Mouse (Mus musculus): ENCODE measurements around the gene Cyp2d10. TPM values are rescaled to one million over a fixed set of nuclear protein-coding genes. Genes with fewer than 3 reads are reported as not detected.
"Not testable (repeated sequence)": the region's sequence is repeated elsewhere in the genome, so short reads cannot be mapped to it uniquely, and the experiment has no call there.

The Cyp2d10 gene
- polyA plus RNA-seq, 1 experiment from 2014 or later, result not detected

DNA sequence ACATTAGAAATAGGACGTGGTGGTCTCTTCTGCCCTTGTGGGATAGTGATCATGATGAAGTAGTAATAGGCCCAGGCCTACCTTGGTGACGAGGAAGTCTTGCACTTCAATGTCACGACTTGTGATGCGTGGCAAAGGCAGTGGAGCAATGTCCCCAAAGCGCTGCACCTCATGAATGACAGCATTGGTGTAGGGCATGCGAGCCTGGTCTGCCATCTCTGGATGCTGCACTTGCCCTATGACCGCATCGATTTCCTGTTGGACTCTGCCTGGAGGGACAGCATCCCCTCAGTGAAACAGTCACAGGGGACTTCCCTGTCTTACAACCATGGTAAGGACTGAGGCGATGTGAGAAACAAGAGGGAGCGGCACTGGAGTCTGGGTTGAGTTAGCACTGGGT is 17.1 kb downstream of the Cyp2d10 start:
- not testable (repeated sequence) for H3K4me1 ChIP-seq (replicated peaks); ATAC-seq (ENCODE audit: low read depth); H3K27me3 ChIP-seq; H3K9ac ChIP-seq; H3K4me3 ChIP-seq; H3K9me3 ChIP-seq; H3K27ac ChIP-seq (replicated peaks); H3K4me2 ChIP-seq; H3K36me3 ChIP-seq
- 91% methylated on average over 10 of the region's 10 CpGs for WGBS

DNA sequence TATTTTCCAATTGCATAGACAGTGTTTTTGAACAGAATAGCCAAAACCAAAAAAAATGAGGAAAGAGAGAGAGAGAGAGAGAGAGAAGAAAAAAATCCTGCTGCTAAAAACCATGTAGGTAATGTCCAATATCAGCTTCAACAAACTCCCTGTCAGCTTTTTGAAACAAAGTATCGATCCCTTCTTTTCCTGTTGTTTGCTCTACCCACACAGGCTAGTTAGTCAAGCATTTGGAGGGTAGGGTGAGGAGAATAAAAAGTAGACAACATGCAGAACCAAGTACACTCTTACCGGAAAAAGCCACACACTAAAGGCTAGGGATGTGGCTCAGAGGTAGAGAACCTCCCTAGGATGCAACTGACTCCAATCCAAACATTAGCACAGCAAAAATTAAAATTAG is 21.3 kb downstream of the Cyp2d10 start:
- Histone ChIP-seq H3K9me3 (no peaks in the 10 kb centered on the region), H3K4me1 (replicated peaks) (peaks cover 3% of the 10 kb centered on the region), H3K4me2 (no peak overlapping the region), H3K4me3 (no peak overlapping the region), H3K9ac (no peak overlapping the region), H3K27me3 (no peaks in the 10 kb centered on the region; the same call in 1 of the 2 replicates), H3K36me3 (no peaks in the 10 kb centered on the region), H3K27ac (replicated peaks) (no peak overlapping the region)
- WGBS, result 92% methylated on average over 2 of the region's 2 CpGs
- ATAC-seq (ENCODE audit: low read depth), result no peak

DNA sequence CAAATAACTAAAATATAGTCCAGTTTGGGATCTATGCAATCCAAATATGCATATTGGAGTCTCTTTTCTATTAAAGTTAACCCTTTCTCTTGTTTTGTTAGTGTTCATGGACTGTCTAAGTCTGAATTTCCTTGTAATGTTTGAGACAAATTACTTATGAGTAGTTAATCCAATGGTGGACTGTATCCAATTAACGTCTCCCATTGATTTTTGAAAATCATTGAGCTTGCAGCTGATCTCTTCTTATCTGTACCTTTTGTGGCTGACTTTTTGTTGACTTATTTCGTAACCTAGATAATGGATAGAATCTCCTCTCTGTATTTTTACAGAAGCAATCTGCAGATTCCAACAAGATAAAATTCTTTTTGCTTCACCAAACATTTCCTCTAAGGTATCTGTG is 24.6 kb downstream of the Cyp2d10 start:
- Histone ChIP-seq H3K9me3 (no peaks in the 10 kb centered on the region), H3K4me2 (no peak overlapping the region), H3K4me3 (no peak overlapping the region), H3K9ac (no peak overlapping the region), H3K27me3 (no peaks in the 10 kb centered on the region; the same call in 1 of the 2 replicates), H3K27ac (replicated peaks) (no peak overlapping the region), H3K36me3 (no peaks in the 10 kb centered on the region), H3K4me1 (replicated peaks) (peaks cover 12% of the 10 kb centered on the region)
- ATAC-seq (ENCODE audit: low read depth), result no peak
- 94% methylated on average over 2 of the region's 2 CpGs for WGBS

DNA sequence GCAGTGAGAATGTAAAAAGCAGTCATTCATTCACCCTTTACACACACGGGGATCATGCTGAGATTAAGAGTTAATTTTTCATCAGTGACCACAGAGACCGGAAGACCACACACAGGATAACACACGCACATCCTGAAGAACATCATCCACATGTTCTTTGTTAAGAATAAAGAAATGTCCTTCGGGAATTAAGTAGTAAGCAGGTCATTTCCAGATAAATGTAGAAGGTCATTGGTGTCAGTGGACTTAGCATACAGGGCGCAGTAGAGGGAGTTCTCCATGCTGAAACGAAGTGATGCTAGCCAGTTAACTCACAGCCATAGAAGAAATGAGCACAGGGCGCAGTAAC is 26.3 kb downstream of the Cyp2d10 start:
- Histone ChIP-seq H3K27ac (replicated peaks) (no peak overlapping the region), H3K9ac (peak overlapping the region; percentile 63), H3K4me2 (peak overlapping the region; percentile 56), H3K9me3 (no peaks in the 10 kb centered on the region), H3K36me3 (no peaks in the 10 kb centered on the region), H3K27me3 (no peaks in the 10 kb centered on the region; the same call in 1 of the 2 replicates), H3K4me1 (replicated peaks) (peaks cover 21% of the 10 kb centered on the region), H3K4me3 (peak overlapping the region; percentile 34)
- ATAC-seq (ENCODE audit: low read depth), result no peak
- 33% methylated on average over 7 of the region's 7 CpGs for whole genome bisulfite sequencing

DNA sequence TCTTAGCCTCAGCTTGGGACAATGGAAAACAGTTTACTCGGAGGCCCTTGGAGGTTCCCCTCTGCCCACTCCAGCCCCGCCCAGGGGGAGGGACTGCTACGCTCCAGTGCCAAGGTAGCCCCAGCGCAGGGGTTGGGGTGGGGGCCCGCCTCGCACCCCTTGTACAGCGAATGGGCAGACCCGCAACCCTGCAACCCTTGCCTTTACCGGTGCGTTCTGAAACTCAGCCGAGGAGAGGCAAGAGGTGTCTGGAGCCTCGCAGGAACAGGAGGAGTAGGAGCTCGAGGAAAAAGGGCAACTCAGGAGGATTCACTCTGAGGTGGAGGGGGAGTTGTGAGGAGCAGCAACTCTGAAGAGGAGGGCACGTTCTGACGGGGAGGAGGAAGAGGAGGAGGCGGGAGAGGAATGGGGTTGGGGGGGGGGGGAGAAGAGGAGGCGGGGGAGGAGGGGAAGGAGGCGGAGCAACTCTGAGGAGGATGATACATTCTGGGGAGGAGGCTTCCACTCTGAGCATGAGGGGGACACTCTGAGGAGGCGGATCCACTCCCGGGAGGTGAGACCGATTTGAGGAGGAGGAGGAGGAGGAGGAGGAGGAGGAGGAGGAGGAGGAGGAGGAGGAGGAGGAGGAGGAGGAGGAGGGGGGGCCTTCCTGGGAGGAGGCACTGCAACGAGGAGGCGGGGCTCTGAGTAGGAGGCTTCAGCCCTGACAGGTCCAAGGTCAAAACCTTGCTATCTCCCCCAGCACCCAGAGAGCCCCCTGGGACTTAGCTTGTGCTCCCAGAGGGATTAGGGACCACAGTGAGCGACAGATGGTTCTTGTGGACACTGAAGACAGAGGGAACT is 26.9 kb downstream of the Cyp2d10 start, which contains the start of gene Cyp2d22:
Gene Cyp2d22, minus strand, starts transcription at position 390 of the 843 bp plus-strand sequence.
- H3K4me2 ChIP-seq, result peak within 1 kb of the TSS; percentile 56
- H3K27ac ChIP-seq (replicated peaks), result no peak within 1 kb of the TSS; the same call in 1 of the 2 replicates
- no peaks in the 10 kb centered on the region; the same call in 1 of the 2 replicates for H3K27me3 ChIP-seq
- H3K9ac ChIP-seq, result peak within 1 kb of the TSS; percentile 63
- H3K9me3 ChIP-seq, result no peaks in the 10 kb centered on the region
- whole genome bisulfite sequencing, result 1% methylated on average over 18 of the region's 24 CpGs
- ATAC-seq (ENCODE audit: low read depth), result peak; percentile 77
- H3K36me3 ChIP-seq, result no peaks in the 10 kb centered on the region
- peaks cover 21% of the 10 kb centered on the region for H3K4me1 ChIP-seq (replicated peaks)
- H3K4me3 ChIP-seq, result peak within 1 kb of the TSS; percentile 34

DNA sequence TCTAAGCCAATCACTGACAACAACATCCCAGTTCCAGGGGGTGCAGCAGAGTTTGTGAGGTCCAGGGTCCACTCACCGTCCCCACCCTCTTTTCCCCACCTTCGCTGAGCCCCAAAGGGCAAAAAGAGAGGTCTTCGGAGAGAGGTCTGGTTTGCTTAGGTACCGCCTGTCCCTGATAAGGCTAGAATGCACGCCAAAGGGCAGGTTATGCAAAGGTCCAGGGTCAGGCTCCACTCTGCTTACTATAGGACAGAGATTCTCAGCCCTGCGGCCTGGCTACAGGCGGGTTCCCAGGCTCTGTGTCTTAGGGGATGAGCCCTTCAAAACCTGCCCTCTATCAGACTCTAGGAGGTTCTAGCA is 27.5 kb downstream of the Cyp2d10 start:
- Histone ChIP-seq H3K9ac (peak overlapping the region; percentile 48; the same call in 1 of the 2 replicates), H3K4me2 (peak overlapping the region; percentile 56), H3K4me1 (replicated peaks) (peaks cover 21% of the 10 kb centered on the region), H3K27ac (replicated peaks) (no peak overlapping the region; the same call in 1 of the 2 replicates), H3K4me3 (peak overlapping the region; percentile 34), H3K27me3 (no peaks in the 10 kb centered on the region; the same call in 1 of the 2 replicates), H3K9me3 (no peaks in the 10 kb centered on the region), H3K36me3 (no peaks in the 10 kb centered on the region)
- peak; percentile 67; the same call in 1 of the 2 replicates for ATAC-seq (ENCODE audit: low read depth)
- WGBS, result 23% methylated on average over 7 of the region's 7 CpGs

DNA sequence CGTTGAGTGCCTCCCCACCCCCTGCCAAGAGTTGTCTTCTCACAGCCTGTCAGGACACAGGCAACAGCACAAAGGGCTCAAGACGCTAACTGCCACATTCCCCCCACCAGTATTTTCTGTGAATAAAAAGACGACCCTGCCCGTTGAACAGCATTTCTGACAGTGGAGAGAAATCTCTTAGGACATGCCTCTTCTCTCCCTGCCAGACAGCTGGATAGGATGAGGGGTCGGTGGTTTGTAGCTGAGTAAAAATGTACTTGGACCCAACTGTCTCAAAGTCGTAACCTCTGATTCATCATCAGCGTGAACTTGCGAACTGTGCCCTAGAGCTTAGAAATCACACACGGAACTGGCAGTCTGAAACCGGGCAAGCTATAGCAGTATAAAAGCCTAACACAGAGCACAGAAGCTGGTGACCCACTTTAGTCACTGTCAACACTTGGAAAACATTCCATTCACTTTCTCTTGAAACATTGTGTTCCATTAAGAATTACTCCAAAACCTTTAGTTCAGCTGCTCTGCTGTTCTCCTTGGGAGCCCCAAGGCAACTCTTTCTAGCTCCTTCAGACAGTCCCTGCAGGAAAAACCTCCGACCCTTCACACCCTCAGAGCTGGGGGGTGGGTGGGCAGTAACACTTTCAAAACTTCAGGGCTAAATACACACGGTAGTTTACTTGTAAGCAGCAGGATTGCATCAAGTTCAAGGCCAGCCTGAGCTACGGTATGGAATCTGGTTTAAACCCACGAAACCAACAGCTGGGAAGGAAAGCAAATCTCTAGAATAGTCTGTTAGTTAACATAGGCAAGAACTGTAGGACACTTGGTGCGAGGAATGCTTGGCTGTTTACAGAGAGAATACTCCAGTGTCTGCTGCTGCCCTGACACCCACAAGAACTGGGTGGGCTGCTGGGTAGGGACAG is 28.5 kb downstream of the Cyp2d10 start:
- Histone ChIP-seq H3K4me3 (no peak overlapping the region), H3K27ac (replicated peaks) (no peak overlapping the region), H3K4me2 (no peak overlapping the region), H3K27me3 (no peaks in the 10 kb centered on the region; the same call in 1 of the 2 replicates), H3K9me3 (no peaks in the 10 kb centered on the region), H3K4me1 (replicated peaks) (peaks cover 21% of the 10 kb centered on the region), H3K9ac (no peak overlapping the region), H3K36me3 (no peaks in the 10 kb centered on the region)
- 47% methylated on average over 15 of the region's 15 CpGs for WGBS
- no peak for ATAC-seq (ENCODE audit: low read depth)

DNA sequence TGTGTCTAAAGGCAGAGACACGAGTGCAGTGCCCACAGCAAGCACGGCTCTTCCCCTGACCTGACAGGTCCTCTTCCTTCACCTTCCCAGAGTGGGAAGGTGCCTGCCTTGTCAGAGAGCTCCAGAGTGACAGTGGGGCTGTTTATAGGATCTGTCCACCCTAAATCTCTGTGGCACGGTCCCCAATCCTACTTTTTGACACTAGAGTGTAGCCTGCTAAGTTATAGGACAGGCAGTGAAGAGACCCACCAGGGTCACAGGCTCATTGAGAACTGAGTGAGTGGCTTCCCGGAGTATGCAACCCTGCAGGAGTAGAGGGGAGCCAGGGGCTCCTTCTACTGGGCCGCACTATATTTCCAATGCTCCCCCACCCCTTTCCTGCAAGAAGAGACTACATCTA is 29.3 kb downstream of the Cyp2d10 start:
- no peak for ATAC-seq (ENCODE audit: low read depth)
- WGBS, result 77% methylated on average over 5 of the region's 5 CpGs
- peaks cover 21% of the 10 kb centered on the region for H3K4me1 ChIP-seq (replicated peaks)

DNA sequence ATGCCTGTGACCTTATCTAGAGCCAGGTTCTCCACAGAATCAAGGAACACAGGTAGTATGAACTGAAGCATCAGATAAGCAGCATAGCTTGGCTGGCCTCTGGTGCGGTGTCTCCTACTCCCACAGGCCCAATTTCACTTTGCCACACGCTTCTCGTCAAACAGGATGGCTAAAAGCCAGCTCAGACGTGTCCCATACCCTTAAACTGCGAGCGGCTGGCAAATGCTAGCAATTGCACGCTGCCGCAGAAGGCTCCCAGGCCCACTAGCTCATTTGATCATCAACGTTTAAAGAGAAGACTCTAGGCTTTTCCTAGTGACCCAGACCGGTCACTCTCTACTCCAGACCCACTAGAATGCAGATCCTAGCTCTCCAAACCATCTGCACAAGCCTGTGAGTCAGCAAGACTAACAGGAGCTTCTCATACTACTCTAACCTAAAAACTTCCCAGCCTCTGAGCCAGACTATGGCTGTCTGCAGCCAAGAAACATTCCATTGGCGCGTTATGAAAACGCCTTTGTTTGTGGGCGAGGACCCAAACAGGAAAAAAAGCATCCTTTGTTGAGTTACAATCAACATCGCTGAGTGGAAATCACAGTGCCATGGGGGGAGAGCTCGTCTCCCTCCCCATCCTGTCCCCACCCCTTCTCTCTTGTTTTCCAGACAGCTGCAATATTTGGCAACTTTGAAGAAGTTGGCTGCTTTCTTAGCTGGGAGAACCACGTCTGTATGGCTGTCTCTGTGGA is 30.4 kb downstream of the Cyp2d10 start:
- Histone ChIP-seq H3K4me2 (no peak overlapping the region), H3K4me3 (no peak overlapping the region), H3K27ac (replicated peaks) (0 out of 2 replicates have a peak overlapping the region, but pooled peaks have one; percentile 14), H3K9me3 (no peaks in the 10 kb centered on the region), H3K36me3 (no peaks in the 10 kb centered on the region), H3K4me1 (replicated peaks) (peaks cover 21% of the 10 kb centered on the region), H3K27me3 (no peaks in the 10 kb centered on the region; the same call in 1 of the 2 replicates), H3K9ac (no peak overlapping the region)
- ATAC-seq (ENCODE audit: low read depth), result no peak
- 54% methylated on average over 17 of the region's 17 CpGs for WGBS

More for the DNA sequence above, 29.3 kb downstream of the Cyp2d10 start:
- no peak overlapping the region for H3K27ac ChIP-seq (replicated peaks)
- no peak overlapping the region for H3K9ac ChIP-seq
- no peak overlapping the region for H3K4me3 ChIP-seq
- no peaks in the 10 kb centered on the region for H3K36me3 ChIP-seq
- no peaks in the 10 kb centered on the region for H3K9me3 ChIP-seq
- no peak overlapping the region for H3K4me2 ChIP-seq
- no peaks in the 10 kb centered on the region; the same call in 1 of the 2 replicates for H3K27me3 ChIP-seq

DNA sequence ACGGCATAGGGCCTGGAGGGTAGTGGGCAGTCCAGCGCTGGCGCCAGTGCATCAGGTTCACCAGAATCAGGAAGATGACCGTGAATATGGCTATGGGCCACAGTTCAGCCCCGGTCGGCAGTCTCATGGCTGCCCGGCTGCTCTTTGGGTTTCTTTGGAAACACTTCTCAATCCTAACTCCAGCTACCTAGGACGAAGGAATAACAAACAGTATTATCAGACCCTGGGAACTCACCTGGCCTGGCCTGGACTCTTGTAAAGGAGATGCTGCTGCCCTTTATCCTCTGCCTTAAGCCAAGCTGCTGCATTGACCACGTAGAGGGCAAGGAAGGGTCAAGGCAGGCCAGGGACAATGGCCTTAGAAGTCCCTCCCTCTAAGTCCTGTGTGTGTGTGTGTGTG is 31.1 kb downstream of the Cyp2d10 start:
- Histone ChIP-seq H3K27ac (replicated peaks) (no peak overlapping the region), H3K36me3 (no peaks in the 10 kb centered on the region), H3K9me3 (no peaks in the 10 kb centered on the region), H3K4me1 (replicated peaks) (peaks cover 20% of the 10 kb centered on the region), H3K4me3 (no peak overlapping the region), H3K4me2 (no peak overlapping the region), H3K27me3 (no peaks in the 10 kb centered on the region; the same call in 1 of the 2 replicates), H3K9ac (no peak overlapping the region)
- WGBS, result 86% methylated on average over 9 of the region's 9 CpGs
- ATAC-seq (ENCODE audit: low read depth), result no peak

DNA sequence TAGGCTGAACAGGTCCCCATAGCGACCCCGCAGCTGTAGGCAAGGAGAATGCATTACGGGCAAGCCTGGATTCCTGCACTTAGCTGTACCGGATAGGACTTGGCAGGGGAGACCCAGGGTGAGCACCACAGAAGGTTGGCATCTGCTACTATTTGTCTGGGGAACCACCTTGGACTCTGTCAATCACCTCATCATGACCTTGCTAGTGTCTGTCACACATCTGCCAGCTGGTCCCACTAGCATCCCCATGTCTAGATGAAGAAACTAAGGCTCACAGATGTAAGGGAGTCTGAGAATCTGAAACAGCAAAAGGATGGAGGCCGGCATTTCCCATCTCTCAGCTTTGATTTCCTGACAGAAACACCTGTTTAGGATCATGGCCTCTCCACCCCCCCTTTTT is 32.6 kb downstream of the Cyp2d10 start:
- 78% methylated on average over 5 of the region's 5 CpGs for WGBS
- Histone ChIP-seq H3K36me3 (no peaks in the 10 kb centered on the region), H3K9ac (no peak overlapping the region), H3K4me3 (no peak overlapping the region), H3K27me3 (no peaks in the 10 kb centered on the region), H3K27ac (replicated peaks) (no peak overlapping the region), H3K4me2 (no peak overlapping the region), H3K9me3 (no peaks in the 10 kb centered on the region), H3K4me1 (replicated peaks) (peaks cover 9% of the 10 kb centered on the region; the same call in 1 of the 2 replicates)
- no peak for ATAC-seq (ENCODE audit: low read depth)
